Mouse (Mus musculus) E14TG2a.4 (cell line): Measurements from ENCODE around the gene Cmss1.

ENCODE experiments used
- CTCF ChIP-seq: conservative IDR thresholded peaks from 2 replicates; pipeline ENCODE4 v1.5.1; 2014; ENCODE audit warnings: low read length
- NANOG ChIP-seq: IDR thresholded peaks from 2 replicates; pipeline ENCODE4 v1.6.1; 2014; ENCODE audit warnings: borderline replicate concordance, low read length, mixed read lengths
- POU5F1 ChIP-seq: IDR thresholded peaks from 2 replicates; pipeline ENCODE4 v1.6.1; 2014; ENCODE audit warnings: low read length, borderline replicate concordance

DNA sequence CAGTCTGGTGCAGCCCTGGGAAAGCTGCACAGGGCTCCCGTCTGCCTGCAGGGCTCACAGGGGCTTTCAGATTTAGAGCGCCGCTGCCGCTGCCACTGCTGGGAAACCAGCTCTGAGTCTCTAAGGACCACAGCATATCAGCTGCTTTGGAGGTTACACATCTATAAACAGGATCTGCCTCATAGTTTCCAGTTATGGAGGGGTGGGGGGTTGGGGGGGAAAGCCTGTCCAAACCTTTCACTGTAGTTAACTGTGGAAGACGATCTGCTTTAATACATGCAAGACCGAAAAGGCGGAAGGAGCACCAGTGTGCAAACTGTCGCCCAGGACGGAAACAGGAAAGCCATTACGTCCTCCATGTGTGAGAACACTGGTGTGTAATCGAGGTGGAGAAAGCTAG, 213.5 kb downstream of the Cmss1 start:
- TF ChIP-seq CTCF = no peak
- TF ChIP-seq POU5F1 = no peak
- TF ChIP-seq NANOG = no peak
